Mouse (Mus musculus): ENCODE measurements around the gene Vmn2r8.
"Not testable (repeated sequence)": the region's sequence is repeated elsewhere in the genome, so short reads cannot be mapped to it uniquely, and the experiment has no call there.

Vmn2r8 gene

GRCm38 (mm10) chr5:108808750-108809149 lies at the start of gene Vmn2r8:
TSS of gene Vmn2r8 (minus strand) at chr5:108808850.
- DNase-seq (ENCODE audit: low read depth, low spot score), result not testable (repeated sequence)

DNA sequence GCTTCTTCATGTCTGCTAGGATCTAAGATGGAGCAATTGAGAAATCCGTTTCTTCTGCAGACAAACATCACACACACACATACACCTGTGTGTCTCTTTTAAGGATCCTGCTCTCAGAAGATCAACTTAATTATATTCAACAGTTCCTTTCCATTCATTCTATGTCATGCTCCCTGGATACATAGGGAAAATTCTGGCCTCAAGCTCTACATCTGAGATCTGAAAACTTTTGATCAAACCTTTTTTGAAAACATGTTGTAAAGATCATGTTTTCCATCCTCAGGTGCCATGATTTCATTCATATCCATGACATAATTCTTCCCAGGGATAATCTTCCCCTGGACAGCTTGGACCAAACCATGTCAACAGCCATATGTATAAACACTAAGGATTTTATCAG lies 43.9 kb upstream of the Vmn2r8 start, which contains the start of gene Vmn2r9:
Vmn2r9 (minus strand) TSS at position 101 of the 400 bp plus-strand sequence.
- not testable (repeated sequence) for DNase-seq (ENCODE audit: low read depth, low spot score)

GRCm38 (mm10) chr5:108849466-108849865 lies 40.8 kb upstream of the Vmn2r8 start:
- no peak for DNase-seq (ENCODE audit: low read depth, low spot score)

DNA sequence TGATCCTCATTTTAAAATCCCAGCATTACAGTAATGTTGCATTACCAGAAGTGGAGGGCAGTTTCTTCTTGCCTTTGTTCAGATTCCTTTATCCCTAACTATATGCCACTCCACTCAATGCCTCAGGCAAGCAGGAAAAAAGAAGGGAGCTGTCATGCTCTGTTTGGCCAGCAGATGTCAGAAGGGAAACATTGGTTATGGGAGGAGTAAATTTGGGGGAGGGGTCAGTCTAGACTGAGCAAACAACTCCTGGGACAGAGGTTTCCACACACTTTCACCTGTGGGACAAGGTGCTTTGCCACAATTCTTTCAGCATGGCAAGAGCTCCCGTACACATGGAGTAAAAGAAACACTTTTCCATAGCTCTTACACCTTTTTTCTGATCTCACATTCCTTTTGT lies 27.5 kb upstream of the Vmn2r8 start:
- DNase-seq (ENCODE audit: low read depth, low spot score), result no peak

DNA sequence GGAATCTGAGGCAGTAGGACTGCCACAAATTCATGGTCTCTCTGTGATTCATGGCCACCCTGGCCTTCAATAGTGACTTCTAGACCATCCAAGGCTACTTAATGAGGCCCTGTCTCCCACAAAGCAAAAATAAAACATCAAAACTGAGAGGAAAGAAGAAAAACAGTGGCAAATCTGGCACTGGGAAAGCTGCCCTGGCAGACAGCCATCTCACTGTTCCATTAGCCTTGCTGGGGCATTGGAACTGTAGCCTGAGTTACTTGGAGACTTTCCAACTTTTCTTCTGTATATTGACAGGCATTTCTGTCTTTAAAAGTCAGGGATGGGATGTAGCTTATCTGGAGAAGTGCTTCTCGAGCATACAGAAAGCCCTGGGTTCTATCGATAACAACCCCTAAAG lies 14.6 kb upstream of the Vmn2r8 start:
- DNase-seq (ENCODE audit: low read depth, low spot score), result no peak

GRCm38 (mm10) chr5:108803646-108804045 lies 5.0 kb downstream of the Vmn2r8 start:
- DNase-seq (ENCODE audit: low read depth, low spot score), result no peak

- not testable (repeated sequence) for DNase-seq (ENCODE audit: low read depth, low spot score)
Observed at GRCm38 (mm10) chr5:108795263-108795662, 13.4 kb downstream of the Vmn2r8 start, which contains the start of gene Tmed11. TSS of gene Tmed11 (minus strand) at chr5:108795363.

GRCm38 (mm10) chr5:108790385-108790784 lies 18.3 kb downstream of the Vmn2r8 start:
- not testable (repeated sequence) for DNase-seq (ENCODE audit: low read depth, low spot score)

GRCm38 (mm10) chr5:108774630-108775306 lies 33.9 kb downstream of the Vmn2r8 start, which contains the start of gene Rnf212:
TSS of gene Rnf212 (minus strand) at chr5:108774982.
- DNase-seq (ENCODE audit: low read depth, low spot score), result no peak

GRCm38 (mm10) chr5:108760002-108760401 lies 48.6 kb downstream of the Vmn2r8 start:
- DNase-seq (ENCODE audit: low read depth, low spot score), result no peak

DNA sequence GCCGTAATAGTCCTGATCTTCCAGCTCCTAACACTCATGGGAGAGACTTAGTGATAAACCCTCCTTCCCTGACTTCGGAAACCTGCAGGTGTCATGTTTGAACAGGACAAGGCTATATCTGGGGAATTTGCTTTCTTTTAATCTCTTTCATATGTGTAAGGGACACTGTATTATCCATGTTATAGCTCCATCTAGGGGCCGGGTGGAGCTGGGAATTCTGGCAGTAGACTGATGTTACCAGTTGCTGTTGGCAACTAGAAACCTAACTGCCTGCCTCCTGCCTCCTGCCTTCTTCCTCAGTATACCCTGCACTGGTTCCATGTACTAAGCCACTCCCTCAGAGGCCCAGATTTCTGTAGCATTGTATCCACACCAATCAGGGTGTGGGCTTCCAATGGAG lies 50.3 kb downstream of the Vmn2r8 start:
- DNase-seq (ENCODE audit: low read depth, low spot score), result no peak

GRCm38 (mm10) chr5:108751258-108751657 lies 57.4 kb downstream of the Vmn2r8 start:
- DNase-seq (ENCODE audit: low read depth, low spot score), result not testable (repeated sequence)

DNA sequence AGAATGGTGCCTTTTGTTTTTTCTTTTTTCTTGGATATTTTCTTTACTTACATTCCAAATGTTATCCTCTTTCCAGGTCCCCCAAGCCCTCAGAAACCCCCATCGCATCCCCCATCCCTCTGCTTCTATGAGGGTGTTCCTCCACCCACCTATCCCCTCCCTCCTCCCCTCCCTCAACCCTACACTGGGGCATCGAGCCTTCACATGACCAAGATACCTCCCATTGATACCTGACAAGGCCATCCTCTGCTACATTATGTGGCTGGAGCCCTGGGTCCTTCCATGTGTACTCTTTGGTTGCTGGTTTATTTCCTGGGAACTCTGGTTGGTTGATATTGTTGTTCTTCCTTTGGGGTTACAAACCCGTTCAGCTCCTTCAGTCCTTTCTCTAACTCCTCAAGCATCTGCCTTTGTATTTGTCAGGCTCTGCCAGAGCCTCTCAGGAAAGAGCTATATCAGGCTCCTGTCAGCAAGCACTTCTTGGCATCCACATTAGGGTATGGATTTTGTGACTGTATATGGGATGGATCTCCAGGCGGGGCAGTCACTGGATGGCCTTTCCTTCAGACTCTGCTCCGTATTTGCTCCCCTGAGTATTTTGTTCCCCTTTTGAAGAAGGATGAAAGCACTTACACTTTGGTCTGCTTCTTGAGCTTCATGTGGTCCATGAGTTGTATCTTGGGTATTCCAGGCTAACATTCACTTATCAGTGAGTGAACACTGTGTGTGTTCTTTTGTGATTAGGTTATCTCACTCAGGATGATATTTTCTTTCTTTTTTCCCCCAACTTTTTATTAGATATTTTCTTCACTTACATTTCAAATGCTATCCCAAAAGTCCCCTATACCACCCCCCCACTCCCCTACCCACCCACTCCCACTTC lies 58.1 kb downstream of the Vmn2r8 start:
- DNase-seq (ENCODE audit: low read depth, low spot score), result no peak

GRCm38 (mm10) chr5:108744629-108745028 lies 64.0 kb downstream of the Vmn2r8 start:
- no peak for DNase-seq (ENCODE audit: low read depth, low spot score)

DNA sequence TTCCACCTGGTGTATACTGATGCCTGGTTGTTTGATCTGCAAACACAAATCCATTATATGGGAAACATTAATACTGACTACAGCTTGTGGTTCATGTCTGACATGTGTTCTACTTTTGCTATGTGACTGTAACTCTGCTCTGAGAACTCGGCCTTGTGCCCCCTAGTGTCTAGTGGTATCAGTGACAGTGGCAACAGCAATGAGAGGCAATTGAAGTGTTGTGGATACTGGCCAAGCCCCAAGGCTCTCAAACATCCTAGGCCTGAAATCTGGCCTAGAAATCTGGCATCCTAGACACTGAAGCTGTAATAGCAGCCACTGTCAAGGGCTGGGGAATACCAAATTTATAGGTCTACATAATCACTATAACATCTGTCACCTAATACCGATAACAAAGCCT lies 64.8 kb downstream of the Vmn2r8 start:
- DNase-seq (ENCODE audit: low read depth, low spot score), result no peak

DNA sequence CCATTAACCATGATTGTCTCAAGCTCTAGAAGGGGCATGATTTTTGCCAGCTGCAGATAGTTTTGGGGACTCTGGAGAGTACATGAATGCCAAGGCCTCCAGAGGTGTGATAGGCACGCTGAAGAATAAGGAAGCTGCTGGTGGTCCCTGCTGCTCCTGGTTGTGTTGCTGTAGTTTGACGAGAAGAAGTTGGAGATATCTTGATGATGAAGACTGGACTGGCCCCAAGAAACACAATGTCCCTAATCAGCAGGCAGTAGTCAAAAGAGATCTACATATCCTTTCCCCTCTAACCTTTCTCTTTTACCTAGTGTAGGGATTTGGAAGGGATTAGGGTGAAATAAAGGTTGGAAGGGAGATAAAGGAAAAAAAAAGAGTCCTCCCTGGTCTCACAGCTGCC lies 66.1 kb downstream of the Vmn2r8 start:
- DNase-seq (ENCODE audit: low read depth, low spot score), result no peak

DNA sequence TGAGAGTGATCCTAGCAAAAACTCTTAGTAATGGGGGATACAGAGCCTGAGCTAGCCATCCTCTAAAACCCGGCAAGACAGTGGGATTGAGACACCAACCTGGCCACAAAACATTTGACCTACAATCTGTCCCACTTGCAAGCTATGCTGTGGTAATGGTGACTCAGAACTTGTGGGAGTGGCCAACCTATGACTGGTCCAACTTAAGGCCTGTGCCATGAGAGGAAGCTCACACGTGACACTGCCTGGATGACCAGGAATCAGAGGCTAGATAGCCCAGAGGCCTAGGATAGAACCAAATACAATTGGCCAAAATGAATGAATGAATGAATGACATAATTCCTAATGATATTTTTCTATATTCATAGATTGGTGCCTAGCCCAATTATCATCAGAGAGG lies 66.8 kb downstream of the Vmn2r8 start:
- DNase-seq (ENCODE audit: low read depth, low spot score), result no peak

Data from retina, postnatal 7 days (tissue).